Mouse (Mus musculus): ENCODE data around the gene Exoc4. TPM values are rescaled to one million over a fixed set of nuclear protein-coding genes. Genes with fewer than 3 reads are reported as not detected.

The Exoc4 gene
- polyA plus RNA-seq, 1 experiment from 2014 or later, result 26.9 TPM

DNA sequence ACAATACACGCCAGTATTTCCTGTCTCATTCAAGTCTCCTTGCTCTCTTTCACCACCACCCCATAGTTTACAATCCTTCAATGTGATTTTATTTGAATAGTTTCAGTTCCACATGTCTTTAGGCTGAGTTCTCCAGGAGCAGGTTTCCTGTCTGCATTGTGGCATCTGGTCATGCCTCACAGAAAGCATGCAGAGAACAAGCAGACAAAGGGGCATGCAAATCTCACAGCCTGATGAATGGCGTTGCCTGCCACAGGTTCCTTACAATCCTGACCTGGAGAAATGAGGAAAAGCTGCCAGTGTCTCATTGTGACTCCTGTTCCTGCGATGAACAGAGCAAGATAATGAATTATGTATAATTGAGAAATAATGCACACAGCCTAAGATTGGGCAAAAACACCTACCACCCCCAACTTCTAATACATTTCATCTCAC, 490.0 kb downstream of the Exoc4 start:
- no peak for DNase-seq (ENCODE audit: low spot score)

DNA sequence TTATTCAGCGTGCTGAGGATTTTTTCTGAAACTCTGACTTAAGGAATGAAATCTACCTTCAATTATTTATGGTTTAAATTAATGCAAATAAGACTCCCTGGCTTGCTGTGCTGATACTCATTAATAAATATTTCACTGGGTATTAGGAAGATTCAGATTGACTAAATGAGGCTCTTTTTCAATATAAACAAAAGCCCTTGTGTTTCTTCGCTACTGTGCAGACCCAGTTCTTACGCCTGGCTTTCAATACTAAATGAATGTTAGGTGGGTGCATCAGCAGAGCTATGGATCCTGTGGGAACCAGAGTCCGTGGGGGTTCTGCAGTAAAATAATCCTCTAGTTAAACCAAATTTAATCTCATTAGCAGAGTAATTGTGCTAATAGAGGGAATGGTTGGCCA, 490.4 kb downstream of the Exoc4 start:
- DNase-seq (ENCODE audit: low spot score), result no peak

GRCm38 (mm10) chr6:33755976-33756375, 507.1 kb downstream of the Exoc4 start:
- no peak for DNase-seq (ENCODE audit: low spot score)

- no peak for DNase-seq (ENCODE audit: low spot score)
These were observed 512.7 kb downstream of the Exoc4 start for GRCm38 (mm10) chr6:33761557-33761956.

- DNase-seq (ENCODE audit: low spot score), result no peak
These were observed 514.4 kb downstream of the Exoc4 start for GRCm38 (mm10) chr6:33763245-33763644.

GRCm38 (mm10) chr6:33763970-33764369, 515.1 kb downstream of the Exoc4 start:
- DNase-seq (ENCODE audit: low spot score), result peak; percentile 7

- peak; percentile 4 for DNase-seq (ENCODE audit: low spot score)
These were observed 520.4 kb downstream of the Exoc4 start for GRCm38 (mm10) chr6:33769251-33769650.

- DNase-seq (ENCODE audit: low spot score), result no peak
These were observed 521.1 kb downstream of the Exoc4 start for GRCm38 (mm10) chr6:33770021-33770420.

- DNase-seq (ENCODE audit: low spot score), result peak; percentile 19
These were observed 523.8 kb downstream of the Exoc4 start for GRCm38 (mm10) chr6:33772551-33773315.

- DNase-seq (ENCODE audit: low spot score), result no peak
These were observed 543.7 kb downstream of the Exoc4 start for GRCm38 (mm10) chr6:33792604-33793003.

- DNase-seq (ENCODE audit: low spot score), result no peak
These were observed 552.4 kb downstream of the Exoc4 start for GRCm38 (mm10) chr6:33801254-33801653.

DNA sequence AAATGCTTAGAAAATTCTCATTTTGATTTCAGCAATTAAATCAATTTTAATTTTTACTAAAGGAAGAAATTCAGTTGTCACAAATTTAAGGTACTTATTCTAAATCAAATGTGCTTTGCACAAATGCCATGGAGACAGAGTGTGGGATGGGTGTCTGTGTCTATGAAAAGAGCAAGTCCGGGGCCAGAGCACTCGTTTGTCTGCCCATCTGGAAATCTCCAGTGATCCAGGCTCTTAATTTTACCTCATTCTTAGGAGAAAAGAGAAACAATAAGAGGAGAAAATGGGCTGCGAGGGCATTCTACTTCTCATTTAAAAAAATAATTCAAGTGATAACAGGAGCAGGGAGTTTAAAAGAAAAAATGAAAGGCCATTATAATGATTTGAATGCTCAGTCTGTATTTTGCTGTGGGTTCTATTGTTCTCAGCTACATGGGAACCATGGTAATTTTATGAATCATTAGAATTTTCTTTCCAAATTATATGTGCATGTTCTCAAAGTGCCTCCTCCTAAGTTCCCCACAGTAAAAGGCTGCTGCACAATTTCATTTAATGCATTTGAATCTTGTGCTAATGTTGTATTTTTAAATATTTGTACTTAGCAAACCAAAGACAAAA, 554.7 kb downstream of the Exoc4 start:
- DNase-seq (ENCODE audit: low spot score), result no peak

DNA sequence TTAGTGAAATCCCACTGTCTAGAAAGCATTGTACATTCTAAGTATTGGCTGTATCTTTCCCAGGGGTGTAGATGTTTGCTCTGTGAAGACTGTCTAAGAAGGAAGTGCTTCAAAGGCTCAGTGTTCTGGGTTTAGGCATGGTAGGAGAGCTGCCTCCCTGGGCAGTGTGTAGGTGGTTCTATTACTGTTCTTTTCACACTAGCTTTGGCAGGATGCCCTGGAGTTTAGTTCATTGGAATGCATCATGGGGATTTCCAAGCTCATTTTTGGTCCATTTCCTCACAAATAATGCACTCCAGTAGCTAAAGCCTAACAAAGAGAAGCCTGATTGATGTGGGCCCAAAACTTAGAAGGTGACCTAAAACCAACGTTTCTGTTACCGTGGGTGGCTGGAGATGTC, 555.9 kb downstream of the Exoc4 start:
- DNase-seq (ENCODE audit: low spot score), result no peak

- no peak for DNase-seq (ENCODE audit: low spot score)
These were observed 557.3 kb downstream of the Exoc4 start for GRCm38 (mm10) chr6:33806072-33806782.

DNA sequence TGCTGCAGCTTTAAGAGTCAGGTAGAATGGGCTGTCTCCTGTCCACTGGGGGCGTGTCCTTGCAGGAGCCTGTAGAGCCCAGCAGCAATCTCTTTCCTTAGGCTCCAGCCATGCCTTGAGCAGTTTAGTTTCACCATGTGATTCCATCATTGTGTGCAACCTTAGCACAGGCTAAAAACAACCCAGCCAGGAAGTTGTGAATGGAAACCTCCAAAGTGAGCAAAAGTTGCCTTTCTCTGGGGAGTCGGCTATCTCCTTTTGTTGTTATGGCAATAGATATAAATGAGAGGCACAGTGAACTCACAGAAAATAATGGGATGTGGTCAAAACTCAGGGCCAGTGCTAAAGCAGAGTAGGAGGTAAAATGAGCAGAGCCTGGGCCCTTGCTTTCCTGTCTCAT, 565.5 kb downstream of the Exoc4 start:
- DNase-seq (ENCODE audit: low spot score), result no peak

DNA sequence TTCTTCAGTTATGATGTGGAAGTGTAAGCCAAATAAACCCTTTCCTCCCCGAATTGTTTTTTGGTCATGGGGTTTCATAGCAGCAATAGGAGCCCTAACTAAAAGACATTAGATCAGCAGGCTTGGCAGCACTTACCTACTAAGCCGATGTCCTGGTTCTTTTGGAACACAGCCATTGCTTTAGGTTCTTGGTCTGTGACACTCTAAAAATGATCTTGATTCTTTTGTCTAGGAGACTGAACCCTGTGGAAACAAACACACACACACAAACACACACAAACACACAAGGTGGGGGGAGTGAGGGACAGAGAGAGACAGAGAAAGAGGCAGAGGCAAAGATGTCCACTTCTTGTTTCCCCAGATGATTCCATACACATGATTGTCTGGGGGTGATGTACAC, 574.3 kb downstream of the Exoc4 start:
- no peak for DNase-seq (ENCODE audit: low spot score)

- DNase-seq (ENCODE audit: low spot score), result no peak
These were observed 575.0 kb downstream of the Exoc4 start for GRCm38 (mm10) chr6:33823777-33824302.

DNA sequence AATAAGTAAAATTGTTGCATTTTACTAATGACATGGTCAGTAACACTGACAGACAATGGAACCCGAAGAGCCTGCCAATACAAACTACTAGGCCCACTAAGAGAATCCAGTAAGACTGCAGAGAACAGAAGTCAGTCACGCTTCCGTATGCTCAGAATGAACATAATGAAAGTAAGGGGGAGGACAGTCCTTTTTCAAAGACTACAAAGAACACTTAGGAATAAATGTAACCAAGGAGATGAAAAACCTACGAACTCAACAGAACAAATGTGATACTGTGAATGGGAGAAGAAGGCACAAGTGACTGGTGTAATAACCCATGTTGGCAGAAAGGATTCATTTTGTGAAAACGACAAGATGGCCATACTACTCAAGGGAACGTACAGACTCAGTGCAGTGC, 579.6 kb downstream of the Exoc4 start:
- DNase-seq (ENCODE audit: low spot score), result no peak

DNA sequence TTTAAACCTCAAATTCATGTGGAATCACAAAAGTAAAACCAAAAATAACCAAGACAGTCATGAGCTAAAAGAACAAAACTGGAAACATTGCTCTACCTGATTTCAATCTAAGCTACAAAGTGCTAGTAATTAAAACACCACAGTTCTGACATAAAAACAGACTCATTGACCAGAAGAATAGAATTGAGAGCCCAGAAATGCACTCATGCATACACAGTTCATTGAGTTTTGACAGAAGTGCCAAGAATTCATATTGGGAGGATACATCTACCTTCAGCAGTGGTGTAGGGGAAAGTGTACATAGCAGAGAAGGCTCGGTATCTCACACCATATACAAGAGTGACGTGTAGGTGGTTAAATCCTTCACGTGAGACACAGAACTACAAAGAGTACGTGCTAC, 580.4 kb downstream of the Exoc4 start:
- no peak for DNase-seq (ENCODE audit: low spot score)

- DNase-seq (ENCODE audit: low spot score), result no peak
These were observed 582.4 kb downstream of the Exoc4 start for GRCm38 (mm10) chr6:33831276-33831675.

DNA sequence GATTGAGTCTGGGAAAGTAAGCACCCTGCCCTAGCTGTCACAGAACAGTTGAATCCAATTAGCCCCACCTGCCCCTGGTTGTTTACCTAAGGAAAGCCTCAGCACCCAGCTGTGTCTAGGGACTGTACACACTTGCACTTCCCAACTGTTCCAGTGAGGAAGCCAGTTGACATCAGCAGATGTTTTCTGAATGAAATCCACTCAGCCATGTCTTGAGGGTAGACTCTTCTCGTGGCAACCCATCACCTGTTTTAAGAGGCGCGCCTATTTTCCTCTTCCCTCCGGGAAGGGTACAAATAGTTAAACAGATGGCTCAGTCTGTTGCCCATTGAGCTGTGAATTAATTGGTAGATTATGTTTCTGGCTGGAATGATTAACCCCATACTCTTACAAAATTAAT, 584.1 kb downstream of the Exoc4 start:
- no peak for DNase-seq (ENCODE audit: low spot score)
